Mouse (Mus musculus) right cerebral cortex, adult 2 months (tissue): ENCODE measurements around the gene Bcl11b.

ENCODE experiments used
- DNase-seq, 2 experiments: peaks; one replicate each; pipeline ENCODE4 v3.0.0; 2021 to 2022; ENCODE audit warnings: low spot score in 2 of 2

The Bcl11b gene

GRCm38 (mm10) chr12:107934831-107935437 is 68.5 kb downstream of the Bcl11b start:
- peak in 1 of 2 experiments; percentile 56 for DNase-seq

GRCm38 (mm10) chr12:107932140-107932539 is 71.3 kb downstream of the Bcl11b start:
- DNase-seq: no peak

GRCm38 (mm10) chr12:107931476-107931875 is 71.9 kb downstream of the Bcl11b start:
- no peak for DNase-seq

GRCm38 (mm10) chr12:107930611-107931350 is 72.6 kb downstream of the Bcl11b start:
- DNase-seq: peak; percentile 71

- no peak for DNase-seq
These were observed 74.5 kb downstream of the Bcl11b start for GRCm38 (mm10) chr12:107928905-107929304.

GRCm38 (mm10) chr12:107928464-107928901 is 74.9 kb downstream of the Bcl11b start:
- peak in 1 of 2 experiments; percentile 46 for DNase-seq

GRCm38 (mm10) chr12:107927961-107928431 is 75.4 kb downstream of the Bcl11b start:
- peak in 1 of 2 experiments; percentile 36 for DNase-seq

- DNase-seq: no peak
These were observed 77.1 kb downstream of the Bcl11b start for GRCm38 (mm10) chr12:107926074-107926855.

- DNase-seq: no peak
These were observed 78.7 kb downstream of the Bcl11b start for GRCm38 (mm10) chr12:107924696-107925095.

- DNase-seq: no peak
These were observed 79.4 kb downstream of the Bcl11b start for GRCm38 (mm10) chr12:107923963-107924362.

- no peak for DNase-seq
These were observed 81.2 kb downstream of the Bcl11b start for GRCm38 (mm10) chr12:107922180-107922579.

GRCm38 (mm10) chr12:107921566-107921965 is 81.8 kb downstream of the Bcl11b start:
- no peak for DNase-seq

- no peak for DNase-seq
These were observed 82.2 kb downstream of the Bcl11b start for GRCm38 (mm10) chr12:107921154-107921553.

- DNase-seq: no peak
These were observed 82.7 kb downstream of the Bcl11b start for GRCm38 (mm10) chr12:107920716-107921115.

GRCm38 (mm10) chr12:107920076-107920475 is 83.3 kb downstream of the Bcl11b start:
- DNase-seq: no peak

GRCm38 (mm10) chr12:107918779-107919178 is 84.6 kb downstream of the Bcl11b start:
- DNase-seq: no peak

GRCm38 (mm10) chr12:107916008-107916407 is 87.4 kb downstream of the Bcl11b start:
- DNase-seq: no peak

GRCm38 (mm10) chr12:107915396-107915795 is 88.0 kb downstream of the Bcl11b start:
- DNase-seq: no peak

GRCm38 (mm10) chr12:107908826-107909225 is 94.6 kb downstream of the Bcl11b start:
- DNase-seq: no peak

- DNase-seq: no peak
These were observed 98.1 kb downstream of the Bcl11b start for GRCm38 (mm10) chr12:107905333-107905732.

GRCm38 (mm10) chr12:107904457-107904856 is 98.9 kb downstream of the Bcl11b start:
- no peak for DNase-seq

- DNase-seq: no peak
These were observed 99.5 kb downstream of the Bcl11b start for GRCm38 (mm10) chr12:107903949-107904348.
